Mouse (Mus musculus): Measurements from ENCODE around the gene Brca1. TPM values are rescaled to one million over a fixed set of nuclear protein-coding genes. Genes with fewer than 3 reads are reported as not detected.

Brca1 gene
- polyA plus RNA-seq, 1 experiment from 2014 or later, result 14.1 TPM

DNA sequence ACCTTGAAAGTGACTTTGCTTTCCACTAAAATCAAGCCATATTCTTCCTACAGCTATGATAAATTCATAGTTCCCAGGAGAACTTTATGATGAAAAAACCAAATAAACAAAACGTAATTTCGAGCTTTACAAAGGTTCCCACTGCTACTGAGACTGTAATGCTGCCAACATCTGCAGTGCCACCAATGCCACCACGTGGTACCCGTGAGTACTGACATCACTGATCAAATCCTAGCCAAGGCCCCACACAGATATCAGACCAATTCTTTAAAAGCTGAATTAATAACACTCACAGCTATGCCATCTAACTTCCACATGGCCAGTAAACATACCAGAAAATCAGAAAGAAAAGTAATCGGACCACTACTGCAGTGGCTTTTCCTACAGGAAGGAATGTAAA is 32.8 kb downstream of the Brca1 start:
- Histone ChIP-seq H3K27me3 (ENCODE audit: control insufficient read depth, insufficient read depth, low read depth, low read length) (no peaks in the 10 kb centered on the region), H3K4me2 (ENCODE audit: low read depth, low read length) (no peak overlapping the region), H3K36me3 (ENCODE audit: control insufficient read depth, insufficient read depth, low read length) (peaks cover 22% of the 10 kb centered on the region), H3K9me3 (ENCODE audit: control insufficient read depth, low read length) (no peaks in the 10 kb centered on the region), H3K4me1 (replicated peaks; ENCODE audit: control insufficient read depth, insufficient read depth, low read length) (no peaks in the 10 kb centered on the region), H3K27ac (ENCODE audit: low read length) (no peak overlapping the region), H3K9ac (ENCODE audit: low read length) (no peak overlapping the region), H3K4me3 (ENCODE audit: low read length) (no peak overlapping the region)
- no peak for ATAC-seq (ENCODE audit: low read depth)
- WGBS, result 81% methylated on average over 5 of the region's 5 CpGs

DNA sequence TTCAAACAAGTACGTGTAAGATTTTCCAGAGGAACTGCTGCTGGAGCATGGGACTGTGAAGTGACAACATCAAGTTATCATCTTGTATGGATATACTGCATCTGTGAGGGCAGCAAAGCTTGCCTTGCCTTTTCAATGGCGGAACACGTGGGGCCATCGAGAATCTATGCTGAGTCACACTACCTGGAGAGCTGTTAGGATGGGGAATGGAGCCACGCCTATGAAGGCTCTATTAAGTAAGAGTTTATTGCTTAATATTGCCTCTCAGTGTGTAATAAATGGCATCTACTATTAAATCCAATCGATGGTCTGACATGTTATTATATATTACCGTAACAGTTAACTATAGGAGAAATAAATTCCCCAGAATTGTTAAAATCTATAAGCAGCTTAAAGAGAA is 44.7 kb downstream of the Brca1 start:
- ATAC-seq (ENCODE audit: low read depth), result no peak
- 91% methylated on average over 7 of the region's 7 CpGs for WGBS
- no peak overlapping the region for H3K9ac ChIP-seq (ENCODE audit: low read length)
- H3K4me3 ChIP-seq (ENCODE audit: low read length), result no peak overlapping the region
- H3K4me1 ChIP-seq (replicated peaks; ENCODE audit: control insufficient read depth, insufficient read depth, low read length), result no peaks in the 10 kb centered on the region
- peaks cover 26% of the 10 kb centered on the region for H3K36me3 ChIP-seq (ENCODE audit: control insufficient read depth, insufficient read depth, low read length)
- no peak overlapping the region for H3K4me2 ChIP-seq (ENCODE audit: low read depth, low read length)
- no peak overlapping the region for H3K27ac ChIP-seq (ENCODE audit: low read length)
- H3K9me3 ChIP-seq (ENCODE audit: control insufficient read depth, low read length), result no peaks in the 10 kb centered on the region
- no peaks in the 10 kb centered on the region for H3K27me3 ChIP-seq (ENCODE audit: control insufficient read depth, insufficient read depth, low read depth, low read length)

DNA sequence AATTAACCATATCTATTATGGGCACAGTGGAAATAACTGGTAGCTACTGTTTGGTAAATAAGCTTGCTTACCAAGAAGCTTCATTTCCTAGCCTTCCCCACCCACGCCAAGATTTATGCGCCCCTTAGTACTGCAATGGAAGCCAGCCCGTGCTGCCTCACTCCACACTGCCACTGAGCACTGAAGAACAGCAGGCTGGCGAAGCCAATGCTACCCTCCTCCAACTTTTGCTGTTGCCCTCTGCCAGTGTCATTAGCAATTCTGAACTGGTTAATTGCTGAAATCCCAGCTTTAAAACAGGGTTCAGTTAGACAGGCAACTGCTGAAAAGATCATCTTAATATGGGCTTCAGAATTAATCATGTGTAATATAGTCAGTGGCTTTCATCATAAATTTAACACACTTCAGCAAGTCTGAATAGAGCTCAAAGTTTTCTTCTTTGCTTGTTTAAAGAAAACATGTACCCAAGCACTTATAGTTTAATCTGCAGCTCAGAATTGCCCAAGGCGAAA is 45.4 kb downstream of the Brca1 start:
- H3K27ac ChIP-seq (ENCODE audit: low read length), result no peak overlapping the region
- H3K36me3 ChIP-seq (ENCODE audit: control insufficient read depth, insufficient read depth, low read length), result peaks cover 26% of the 10 kb centered on the region
- H3K4me3 ChIP-seq (ENCODE audit: low read length), result no peak overlapping the region
- H3K4me1 ChIP-seq (replicated peaks; ENCODE audit: control insufficient read depth, insufficient read depth, low read length), result no peaks in the 10 kb centered on the region
- H3K9ac ChIP-seq (ENCODE audit: low read length), result no peak overlapping the region
- no peak overlapping the region for H3K4me2 ChIP-seq (ENCODE audit: low read depth, low read length)
- 88% methylated on average over 5 of the region's 5 CpGs for WGBS
- H3K9me3 ChIP-seq (ENCODE audit: control insufficient read depth, low read length), result no peaks in the 10 kb centered on the region
- no peaks in the 10 kb centered on the region for H3K27me3 ChIP-seq (ENCODE audit: control insufficient read depth, insufficient read depth, low read depth, low read length)
- ATAC-seq (ENCODE audit: low read depth), result no peak

DNA sequence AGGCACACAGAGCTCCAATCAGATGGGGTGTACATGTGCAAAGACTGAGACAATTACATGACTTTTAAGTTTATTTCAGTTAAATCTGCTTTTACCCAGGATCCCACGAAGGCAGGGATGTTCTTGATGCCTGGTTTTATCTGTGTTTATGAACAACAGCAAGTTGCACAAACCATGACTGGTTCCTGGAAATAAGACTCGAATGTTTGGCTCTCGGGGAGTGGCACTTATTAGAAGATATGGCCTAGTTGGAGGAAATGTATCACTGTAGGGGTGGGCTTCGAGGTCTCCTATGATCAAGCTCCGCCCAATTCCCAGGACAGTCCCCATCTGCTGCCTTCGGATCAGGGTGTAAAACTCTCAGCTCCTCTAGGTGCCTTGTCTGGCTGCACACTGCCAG is 65.6 kb downstream of the Brca1 start:
- no peaks in the 10 kb centered on the region for H3K9me3 ChIP-seq (ENCODE audit: control insufficient read depth, low read length)
- no peak for ATAC-seq (ENCODE audit: low read depth)
- WGBS, result 61% methylated on average over 6 of the region's 6 CpGs

DNA sequence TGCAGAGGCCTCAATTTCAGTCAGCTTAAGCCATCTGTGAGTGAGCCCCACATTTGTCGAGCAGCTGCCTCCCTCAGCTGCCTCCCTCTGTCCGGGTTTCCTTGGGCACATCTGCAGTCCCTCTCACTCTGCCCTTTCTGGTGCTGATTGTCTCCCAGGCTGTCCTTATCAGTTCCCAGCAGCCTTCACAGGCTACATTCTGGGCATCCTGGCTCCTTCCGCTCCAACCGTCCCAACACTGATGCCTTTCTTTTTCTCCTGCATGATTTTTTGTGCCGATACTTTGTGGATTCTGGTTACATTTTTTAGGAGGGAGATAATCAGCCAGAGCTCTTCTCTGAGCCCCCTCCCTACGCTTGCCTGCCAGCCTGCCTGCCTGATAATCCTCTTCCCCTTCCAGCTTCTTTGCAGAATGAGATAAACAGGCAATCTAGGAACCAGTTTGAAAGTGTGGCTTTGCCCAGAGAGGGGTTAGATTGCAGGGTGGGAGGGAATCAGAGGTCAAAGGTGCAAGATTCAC is 66.2 kb downstream of the Brca1 start:
- H3K36me3 ChIP-seq (ENCODE audit: control insufficient read depth, insufficient read depth, low read length), result 0 out of 2 replicates have a peak, but pooled peaks cover 3% of the 10 kb centered on the region
- H3K4me3 ChIP-seq (ENCODE audit: low read length), result no peak overlapping the region
- WGBS, result 42% methylated on average over 6 of the region's 6 CpGs
- no peaks in the 10 kb centered on the region for H3K27me3 ChIP-seq (ENCODE audit: control insufficient read depth, insufficient read depth, low read depth, low read length)
- H3K4me2 ChIP-seq (ENCODE audit: low read depth, low read length), result no peak overlapping the region
- no peak overlapping the region for H3K9ac ChIP-seq (ENCODE audit: low read length)
- ATAC-seq (ENCODE audit: low read depth), result no peak
- H3K4me1 ChIP-seq (replicated peaks; ENCODE audit: control insufficient read depth, insufficient read depth, low read length), result no peaks in the 10 kb centered on the region
- H3K9me3 ChIP-seq (ENCODE audit: control insufficient read depth, low read length), result no peaks in the 10 kb centered on the region
- H3K27ac ChIP-seq (ENCODE audit: low read length), result no peak overlapping the region

More for the DNA sequence above, 65.6 kb downstream of the Brca1 start:
- Histone ChIP-seq H3K9ac (ENCODE audit: low read length) (no peak overlapping the region), H3K27ac (ENCODE audit: low read length) (no peak overlapping the region), H3K4me1 (replicated peaks; ENCODE audit: control insufficient read depth, insufficient read depth, low read length) (no peaks in the 10 kb centered on the region), H3K4me3 (ENCODE audit: low read length) (no peak overlapping the region), H3K27me3 (ENCODE audit: control insufficient read depth, insufficient read depth, low read depth, low read length) (no peaks in the 10 kb centered on the region), H3K4me2 (ENCODE audit: low read depth, low read length) (no peak overlapping the region), H3K36me3 (ENCODE audit: control insufficient read depth, insufficient read depth, low read length) (0 out of 2 replicates have a peak, but pooled peaks cover 3% of the 10 kb centered on the region)

DNA sequence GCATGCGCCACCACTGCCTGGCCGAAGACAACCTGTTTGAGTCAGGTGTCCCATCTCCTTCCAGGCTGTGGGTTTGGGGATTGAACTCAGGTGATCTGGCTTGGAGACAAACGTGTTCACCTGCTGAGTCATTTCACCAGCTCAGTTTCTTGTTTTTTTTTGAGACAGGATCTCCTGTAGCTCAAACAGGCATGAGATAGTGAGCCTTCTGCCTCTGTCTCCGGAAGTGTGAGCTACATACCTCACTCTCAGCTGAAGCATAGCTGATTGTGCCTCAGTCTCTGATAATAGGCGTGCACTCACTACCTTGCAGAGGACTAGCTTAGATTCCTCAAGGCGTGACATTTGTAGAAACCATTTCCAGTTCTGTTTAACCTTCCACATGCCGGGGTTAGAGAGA is 66.9 kb downstream of the Brca1 start:
- no peaks in the 10 kb centered on the region for H3K9me3 ChIP-seq (ENCODE audit: control insufficient read depth, low read length)
- no peak overlapping the region for H3K4me3 ChIP-seq (ENCODE audit: low read length)
- no peaks in the 10 kb centered on the region for H3K4me1 ChIP-seq (replicated peaks; ENCODE audit: control insufficient read depth, insufficient read depth, low read length)
- WGBS, result 76% methylated on average over 7 of the region's 7 CpGs
- no peak for ATAC-seq (ENCODE audit: low read depth)
- H3K4me2 ChIP-seq (ENCODE audit: low read depth, low read length), result no peak overlapping the region
- no peak overlapping the region for H3K9ac ChIP-seq (ENCODE audit: low read length)
- H3K36me3 ChIP-seq (ENCODE audit: control insufficient read depth, insufficient read depth, low read length), result 0 out of 2 replicates have a peak, but pooled peaks cover 3% of the 10 kb centered on the region
- H3K27ac ChIP-seq (ENCODE audit: low read length), result no peak overlapping the region
- no peaks in the 10 kb centered on the region for H3K27me3 ChIP-seq (ENCODE audit: control insufficient read depth, insufficient read depth, low read depth, low read length)

- no peaks in the 10 kb centered on the region for H3K27me3 ChIP-seq (ENCODE audit: control insufficient read depth, insufficient read depth, low read depth, low read length)
- peaks cover 2% of the 10 kb centered on the region for H3K4me1 ChIP-seq (replicated peaks; ENCODE audit: control insufficient read depth, insufficient read depth, low read length)
- H3K9me3 ChIP-seq (ENCODE audit: control insufficient read depth, low read length), result no peaks in the 10 kb centered on the region
- H3K27ac ChIP-seq (ENCODE audit: low read length), result no peak overlapping the region
- no peak for ATAC-seq (ENCODE audit: low read depth)
- H3K9ac ChIP-seq (ENCODE audit: low read length), result no peak overlapping the region
- H3K36me3 ChIP-seq (ENCODE audit: control insufficient read depth, insufficient read depth, low read length), result 0 out of 2 replicates have a peak, but pooled peaks cover 3% of the 10 kb centered on the region
- no peak overlapping the region for H3K4me3 ChIP-seq (ENCODE audit: low read length)
- 54% methylated on average over 6 of the region's 6 CpGs for WGBS
- H3K4me2 ChIP-seq (ENCODE audit: low read depth, low read length), result no peak overlapping the region
Measured at GRCm38 (mm10) chr11:101484245-101484644, 67.5 kb downstream of the Brca1 start.

- no peak overlapping the region for H3K9ac ChIP-seq (ENCODE audit: low read length)
- peaks cover 7% of the 10 kb centered on the region for H3K4me1 ChIP-seq (replicated peaks; ENCODE audit: control insufficient read depth, insufficient read depth, low read length)
- ATAC-seq (ENCODE audit: low read depth), result no peak
- no peak overlapping the region for H3K27ac ChIP-seq (ENCODE audit: low read length)
- no peaks in the 10 kb centered on the region for H3K27me3 ChIP-seq (ENCODE audit: control insufficient read depth, insufficient read depth, low read depth, low read length)
- no peak overlapping the region for H3K4me3 ChIP-seq (ENCODE audit: low read length)
- no peaks in the 10 kb centered on the region for H3K9me3 ChIP-seq (ENCODE audit: control insufficient read depth, low read length)
- H3K4me2 ChIP-seq (ENCODE audit: low read depth, low read length), result no peak overlapping the region
- WGBS, result 23% methylated on average over 3 of the region's 3 CpGs
- H3K36me3 ChIP-seq (ENCODE audit: control insufficient read depth, insufficient read depth, low read length), result 0 out of 2 replicates have a peak, but pooled peaks cover 3% of the 10 kb centered on the region
Measured at GRCm38 (mm10) chr11:101483804-101484203, 68.0 kb downstream of the Brca1 start.

GRCm38 (mm10) chr11:101480912-101481311 is 70.8 kb downstream of the Brca1 start:
- Histone ChIP-seq H3K9me3 (ENCODE audit: control insufficient read depth, low read length) (no peaks in the 10 kb centered on the region), H3K4me2 (ENCODE audit: low read depth, low read length) (no peak overlapping the region), H3K9ac (ENCODE audit: low read length) (no peak overlapping the region), H3K27ac (ENCODE audit: low read length) (no peak overlapping the region), H3K4me3 (ENCODE audit: low read length) (no peak overlapping the region), H3K4me1 (replicated peaks; ENCODE audit: control insufficient read depth, insufficient read depth, low read length) (peaks cover 8% of the 10 kb centered on the region), H3K27me3 (ENCODE audit: control insufficient read depth, insufficient read depth, low read depth, low read length) (no peaks in the 10 kb centered on the region), H3K36me3 (ENCODE audit: control insufficient read depth, insufficient read depth, low read length) (no peaks in the 10 kb centered on the region)
- WGBS, result 13% methylated on average over 6 of the region's 6 CpGs
- ATAC-seq (ENCODE audit: low read depth), result no peak

All from lung, embryonic 16.5 days (tissue).